ENCODE assay signal across 1 mouse cellular context in the genomic region with DNA sequence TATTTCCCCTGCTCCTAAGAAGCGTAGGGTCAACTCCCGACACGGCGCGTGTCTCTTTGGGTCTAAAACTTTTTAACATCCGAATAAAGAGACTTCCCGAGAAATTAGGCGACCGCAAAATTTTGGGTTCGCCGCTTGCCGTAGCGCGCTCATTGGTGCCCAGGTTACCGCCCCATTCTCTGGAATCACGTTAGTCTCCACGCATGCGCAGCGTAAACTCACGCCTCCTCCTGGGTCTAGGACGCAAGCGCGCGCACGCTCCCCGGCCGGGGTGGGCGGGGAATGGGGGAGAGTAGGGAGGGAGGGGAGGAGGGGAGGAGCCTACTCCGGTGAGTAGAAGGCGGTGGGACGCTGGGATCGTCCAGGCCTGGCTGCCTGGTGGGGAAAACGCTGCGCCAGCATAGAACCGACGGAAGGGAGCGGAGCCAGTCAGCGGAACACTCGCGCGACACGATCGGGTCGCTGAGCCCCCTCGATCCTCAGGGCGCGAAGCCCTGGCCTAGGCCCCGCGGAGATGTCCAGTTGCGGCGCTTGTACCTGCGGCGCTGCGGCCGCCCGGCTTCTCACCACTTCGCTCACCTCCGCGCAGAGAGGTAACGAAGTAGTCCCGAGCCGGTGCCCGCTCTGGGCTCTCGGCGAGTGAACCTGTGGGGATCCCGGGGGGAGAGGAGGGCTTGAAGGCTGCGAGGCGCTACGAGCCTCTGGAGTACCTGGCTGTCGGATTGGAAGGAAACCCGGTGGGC.
A peak's percentile ranks its signal among the peaks of the same experiment; 100 is the strongest.
TF ChIP-seq lines count a peak whose summit lies in the region.

Clpx (plus strand) TSS at position 288 of the 743 bp plus-strand sequence.

TF ChIP-seq in MEL, 35 proteins besides CTCF, POLR2A, EP300 and RAD21 (continued from another document):
- TF ChIP-seq MYB (IDR thresholded peaks at IDR 0.05; ENCODE audit: low read depth, low read length) (no peak), CHD2 (IDR thresholded peaks at IDR 0.05; ENCODE audit: low read length) (no peak), JUND (IDR thresholded peaks at IDR 0.05; ENCODE audit: low read depth, low read length) (no peak), MEF2A (IDR thresholded peaks at IDR 0.05; ENCODE audit: extremely low read depth, insufficient replicate concordance, low read depth, low read length, poor library complexity, severe bottlenecking) (no peak), ETS1 (IDR thresholded peaks at IDR 0.05; ENCODE audit: low read depth, low read length) (peak; percentile 46; the same call in 1 of the 2 replicates), NELFE (IDR thresholded peaks at IDR 0.05; ENCODE audit: low read depth, low read length) (peak; percentile 82), TAL1 (IDR thresholded peaks at IDR 0.05; ENCODE audit: low read length) (no peak), GABPA (IDR thresholded peaks at IDR 0.05; ENCODE audit: low read depth, low read length) (no peak), POLR2AphosphoS2 (IDR thresholded peaks at IDR 0.05; ENCODE audit: low read length) (peak; percentile 59; the same call in 1 of the 2 replicates), SIN3A (IDR thresholded peaks at IDR 0.05; ENCODE audit: low read length) (peak; percentile 94), TCF12 (IDR thresholded peaks at IDR 0.05; ENCODE audit: low read depth, low read length) (peak; percentile 71), MAX (IDR thresholded peaks at IDR 0.05; ENCODE audit: low read length) (peak; percentile 75), HCFC1 (IDR thresholded peaks at IDR 0.05; ENCODE audit: low read depth, low read length) (peak; percentile 90), ZC3H11A (IDR thresholded peaks at IDR 0.05; ENCODE audit: low read depth, low read length) (no peak)
